Mouse (Mus musculus) embryonic fibroblast, embryonic 13.5 days (primary cell): ENCODE data around the gene Acer3.

Experiments
- CTCF ChIP-seq: IDR thresholded peaks from 2 replicates; pipeline ENCODE4 v1.5.1; 2011; ENCODE audit warnings: mild to moderate bottlenecking, control low read depth, low read length, moderate library complexity, borderline replicate concordance; ENCODE audit not compliant: insufficient read depth
- POLR2A ChIP-seq: IDR thresholded peaks from 2 replicates; pipeline ENCODE4 v1.6.1; 2011; ENCODE audit warnings: low read depth, mild to moderate bottlenecking, control low read depth, low read length, moderate library complexity

DNA sequence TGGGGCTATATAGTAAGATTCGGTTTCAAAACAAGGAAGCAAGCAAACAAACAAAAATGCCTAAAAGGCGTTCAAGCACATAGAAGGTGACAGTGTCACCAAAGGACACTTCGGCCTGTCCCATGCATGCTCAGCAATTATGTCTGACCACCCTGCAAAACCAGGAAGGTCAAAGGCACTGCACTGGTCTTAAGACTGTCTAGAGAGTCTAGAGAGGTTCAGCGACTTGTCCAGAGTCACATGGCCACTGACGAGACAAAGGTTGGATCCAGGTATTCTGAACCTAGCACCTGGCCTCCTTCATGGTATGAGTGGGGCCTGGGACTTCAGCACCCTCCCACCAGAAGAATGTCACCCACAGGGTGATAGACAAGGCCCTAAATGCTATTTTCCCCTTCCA, 36.3 kb upstream of the Acer3 start:
- TF ChIP-seq CTCF (no peak), POLR2A (no peak)
